23 mouse cellular contexts compared by ENCODE assay signal in the genomic region with DNA sequence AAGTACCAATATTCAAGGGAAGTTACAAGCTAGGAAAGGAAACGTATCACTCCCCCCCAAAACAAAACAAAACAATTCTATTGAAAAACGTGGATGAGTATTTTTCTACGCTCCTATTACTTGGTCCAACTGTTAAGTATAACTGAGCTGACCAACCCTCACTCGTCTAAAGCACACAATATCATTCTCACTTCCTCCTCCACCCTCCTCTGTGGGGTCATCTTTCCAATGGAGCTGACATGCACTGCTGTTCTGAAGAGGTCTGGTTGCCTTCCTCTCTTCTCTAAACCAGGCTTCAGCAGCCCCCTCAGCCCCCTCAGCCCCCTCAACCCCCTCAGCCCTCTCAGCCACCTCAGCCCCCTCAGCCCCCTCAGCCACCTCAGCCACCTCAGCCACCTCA. TPM values are rescaled to one million over a fixed set of nuclear protein-coding genes. Genes with fewer than 3 reads are reported as not detected.
"Had no signal": no experiment of that assay in that cellular context is flagged by ENCODE, and none has a peak within 500 bp of the region (broad histone marks: within the 10 kb centered on the region; RNA-seq: fewer than 3 reads in every experiment).

No protein-coding gene starts in this region.

- H3K36me3 ChIP-seq: heart, embryonic 10.5 days; heart, embryonic 12.5 days; hindbrain, embryonic 10.5 days; hindbrain, embryonic 12.5 days; intestine, embryonic 15.5 days; limb, embryonic 13.5 days; limb, embryonic 15.5 days; liver, embryonic 12.5 days had no signal

- H3K4me1 ChIP-seq: hindbrain, embryonic 10.5 days; hindbrain, embryonic 12.5 days; liver, embryonic 12.5 days had no signal

- H3K27ac ChIP-seq: heart, embryonic 10.5 days; hindbrain, embryonic 10.5 days; hindbrain, embryonic 12.5 days; hindbrain, embryonic 14.5 days; intestine, embryonic 15.5 days; limb, embryonic 13.5 days; limb, embryonic 15.5 days; liver, embryonic 12.5 days had no signal

- ATAC-seq: hindbrain, embryonic 16.5 days; inflammation-experienced regulatory T-cells, adult 6 months; intestine, embryonic 15.5 days; intestine, postnatal 0 days; liver, embryonic 12.5 days had no signal

- H3K4me3 ChIP-seq: heart, embryonic 10.5 days; heart, embryonic 12.5 days; hindbrain, embryonic 10.5 days; hindbrain, embryonic 12.5 days; intestine, embryonic 15.5 days; limb, embryonic 13.5 days; limb, embryonic 15.5 days; liver, embryonic 12.5 days had no signal

- DNase-seq: gastrocnemius, postnatal 10 days; gastrocnemius, postnatal 25 days; heart, postnatal 10 days; heart, postnatal 4 days; kidney, adult 18-20 months; kidney, adult 8-10 months; kidney, postnatal 10 days; kidney, postnatal 36 days; layer of hippocampus, adult 9-11 months; layer of hippocampus, postnatal 36 days; left cerebral cortex, postnatal 4 days had no signal

- H3K9me3 ChIP-seq: heart, embryonic 10.5 days; heart, embryonic 12.5 days; hindbrain, embryonic 10.5 days; hindbrain, embryonic 12.5 days; intestine, embryonic 15.5 days; limb, embryonic 13.5 days; limb, embryonic 15.5 days; liver, embryonic 12.5 days had no signal

- H3K9ac ChIP-seq: heart, embryonic 12.5 days; hindbrain, embryonic 12.5 days; hindbrain, embryonic 14.5 days; intestine, embryonic 15.5 days; limb, embryonic 13.5 days; limb, embryonic 15.5 days; liver, embryonic 12.5 days had no signal

- H3K27me3 ChIP-seq: heart, embryonic 12.5 days; hindbrain, embryonic 12.5 days; intestine, embryonic 15.5 days; limb, embryonic 13.5 days; limb, embryonic 15.5 days; liver, embryonic 12.5 days had no signal

- H3K4me2 ChIP-seq: heart, embryonic 12.5 days; hindbrain, embryonic 12.5 days; hindbrain, embryonic 14.5 days; intestine, embryonic 15.5 days; limb, embryonic 13.5 days; limb, embryonic 15.5 days; liver, embryonic 12.5 days had no signal

RNA-seq across cellular contexts. Expression of a gene that starts 33.6 kb away (rescaled TPM):
- polyA plus RNA-seq: inflammation-experienced regulatory T-cells, adult 6 months had no signal
